Mouse (Mus musculus) heart, adult 2 months (tissue): ENCODE results near the gene Ube2b.
A peak's percentile ranks its signal among the peaks of the same experiment; 100 is the strongest.

Source experiments
- CTCF ChIP-seq: fragments of 200-600 bp; IDR thresholded peaks from 2 replicates; pipeline ENCODE4 v1.8.1; 2022; ENCODE audit warnings: antibody characterized with exemption, mild to moderate bottlenecking, moderate library complexity
- POLR2A ChIP-seq: fragments of 200-500 bp; IDR thresholded peaks from 2 replicates; pipeline ENCODE4 v1.6.1; 2011; ENCODE audit warnings: mild to moderate bottlenecking, low read depth, low read length, control low read depth; ENCODE audit not compliant: insufficient read depth

DNA sequence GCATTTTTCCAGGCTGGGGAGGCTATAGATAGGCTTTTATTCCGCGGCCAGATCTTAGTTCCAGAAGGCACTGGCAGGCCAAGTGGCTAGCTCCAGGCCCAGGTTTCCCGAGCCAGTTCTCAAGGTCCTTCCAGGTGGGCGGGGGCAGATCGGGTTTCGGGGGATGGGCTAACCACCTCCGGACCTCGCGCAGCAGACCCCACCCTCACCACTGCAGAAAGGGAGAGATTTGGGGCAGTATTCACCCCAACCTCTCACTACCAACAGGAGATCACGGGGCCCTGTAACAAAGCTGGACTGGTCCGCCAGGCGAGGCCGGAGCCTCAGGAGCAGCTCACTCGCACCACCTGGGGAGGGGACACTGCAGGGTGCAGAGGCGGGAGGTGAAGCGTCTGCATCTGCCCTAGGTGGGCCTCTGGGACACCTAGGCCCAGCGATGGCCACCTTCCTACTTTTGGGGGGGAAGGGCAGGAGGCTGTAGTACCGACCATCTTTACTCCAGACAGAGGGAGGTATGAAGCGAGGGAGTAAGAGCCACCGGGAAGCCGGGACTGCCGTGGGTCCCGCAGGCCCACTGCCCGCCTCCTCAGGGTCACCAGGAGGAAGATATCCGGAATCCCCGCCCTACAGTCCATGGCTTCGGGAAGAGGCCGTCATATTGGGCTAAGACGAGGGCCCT lies 812 bp downstream of the Ube2b start:
- no peak for TF ChIP-seq CTCF
- peak; percentile 19; the same call in 1 of the 2 replicates for TF ChIP-seq POLR2A
